Mouse (Mus musculus) myocyte (in vitro differentiated cells): Measurements from ENCODE around the gene Gm1673. TPM values are rescaled to one million over a fixed set of nuclear protein-coding genes. Genes with fewer than 3 reads are reported as not detected.

Experiments used
- H3K27me3 ChIP-seq: one replicate; pipeline ENCODE4 v1.6.1; 2011; ENCODE audit not compliant: control insufficient read depth, insufficient read depth, insufficient read length
- H3K36me3 ChIP-seq: one replicate; pipeline ENCODE4 v1.6.1; 2011; ENCODE audit not compliant: control insufficient read depth, insufficient read depth
- H3K4me2 ChIP-seq: one replicate; pipeline ENCODE4 v1.6.1; 2011; ENCODE audit warnings: low read depth, control low read depth
- H3K4me3 ChIP-seq: one replicate; pipeline ENCODE4 v1.5.1; 2011; ENCODE audit warnings: mild to moderate bottlenecking, control low read depth, moderate library complexity
- H3K79me2 ChIP-seq: one replicate; pipeline ENCODE4 v1.6.1; 2011; ENCODE audit not compliant: control insufficient read depth, insufficient read depth
- H3ac ChIP-seq: one replicate; pipeline ENCODE4 v1.6.1; 2011; ENCODE audit not compliant: control insufficient read depth, insufficient read length
- CEBPB ChIP-seq: IDR thresholded peaks from 2 replicates; pipeline ENCODE4 v1.6.1; 2011; ENCODE audit warnings: mild to moderate bottlenecking, moderate library complexity; ENCODE audit not compliant: poor library complexity, insufficient read depth, severe bottlenecking
- E2F4 ChIP-seq: IDR thresholded peaks from one replicate; pipeline ENCODE4 v1.6.1; 2011; ENCODE audit warnings: mild to moderate bottlenecking, control low read depth, moderate library complexity; ENCODE audit not compliant: insufficient read depth
- MAX ChIP-seq: IDR thresholded peaks from one replicate; pipeline ENCODE4 v1.6.1; 2011; ENCODE audit warnings: low read depth, mild to moderate bottlenecking, control low read depth
- MYOD1 ChIP-seq, 3 experiments: IDR thresholded peaks; one replicate each; pipeline ENCODE4 v1.6.1; 2011; ENCODE audit warnings: control low read depth in 2 of 3, low read depth in 2 of 3, mild to moderate bottlenecking in 2 of 3, moderate library complexity in 1 of 3; ENCODE audit not compliant: insufficient read length in 2 of 3, control insufficient read depth in 1 of 3
- MYOG ChIP-seq, 3 experiments: IDR thresholded peaks; one replicate each; pipeline ENCODE4 v1.6.1; 2011; ENCODE audit warnings: control low read depth in 2 of 3, low read depth in 2 of 3, mild to moderate bottlenecking in 2 of 3; ENCODE audit not compliant: insufficient read length in 2 of 3, control insufficient read depth in 1 of 3, insufficient read depth in 1 of 3
- POLR2A ChIP-seq: IDR thresholded peaks from one replicate; pipeline ENCODE4 v1.6.1; 2011; ENCODE audit warnings: low read depth, mild to moderate bottlenecking, control low read depth, moderate library complexity; ENCODE audit not compliant: insufficient read length
- POLR2AphosphoS2 ChIP-seq: IDR thresholded peaks from one replicate; pipeline ENCODE4 v1.6.1; 2011; ENCODE audit warnings: low read depth, control low read depth; ENCODE audit not compliant: insufficient read length
- REST ChIP-seq: IDR thresholded peaks from one replicate; pipeline ENCODE4 v1.6.1; 2011; ENCODE audit warnings: mild to moderate bottlenecking, control low read depth, moderate library complexity; ENCODE audit not compliant: insufficient read depth, insufficient read length
- SRF ChIP-seq: IDR thresholded peaks from one replicate; pipeline ENCODE4 v1.6.1; 2011; ENCODE audit warnings: low read depth; ENCODE audit not compliant: control insufficient read depth, insufficient read length
- TCF12 ChIP-seq: IDR thresholded peaks from one replicate; pipeline ENCODE4 v1.6.1; 2011; ENCODE audit warnings: mild to moderate bottlenecking, control low read depth; ENCODE audit not compliant: poor library complexity, insufficient read depth, severe bottlenecking
- TCF3 ChIP-seq: IDR thresholded peaks from one replicate; pipeline ENCODE4 v1.6.1; 2011; ENCODE audit warnings: low read depth, control low read depth; ENCODE audit not compliant: insufficient read length
- USF1 ChIP-seq: IDR thresholded peaks from one replicate; pipeline ENCODE4 v1.6.1; 2011; ENCODE audit warnings: low read depth, mild to moderate bottlenecking, control low read depth, moderate library complexity
- polyA plus RNA-seq: library from polyadenylated mRNA; unstranded; fragments of >200 nt; fragmentation: generic; extraction: Trizol; gene quantifications from one replicate; pipeline ENCODE4 v1.2.1, GENCODE M21; 2012; ENCODE audit warnings: missing spikeins

Gm1673 gene
- polyA plus RNA-seq, 1 experiment = 1.9 TPM

- no peak overlapping the region for H3K4me3 ChIP-seq
- TF ChIP-seq MYOG (IDR thresholded peaks at IDR 0.05; ENCODE audit: control insufficient read depth in 1 of 3, insufficient read depth in 1 of 3, insufficient read length in 2 of 3, low read depth in 2 of 3) = no peak
- TF ChIP-seq MAX = no peak
- TF ChIP-seq REST = no peak
- no peak for TF ChIP-seq SRF
- no peak for TF ChIP-seq USF1
- no peak for TF ChIP-seq E2F4
- no peak for TF ChIP-seq POLR2AphosphoS2
- no peak for TF ChIP-seq MYOD1 (IDR thresholded peaks at IDR 0.05; ENCODE audit: control insufficient read depth in 1 of 3, insufficient read length in 2 of 3, low read depth in 2 of 3)
- TF ChIP-seq TCF12 = no peak
- TF ChIP-seq TCF3 = no peak
- H3ac ChIP-seq = no peak overlapping the region
- no peaks in the 10 kb centered on the region for H3K36me3 ChIP-seq
- H3K4me2 ChIP-seq = no peak overlapping the region
- H3K27me3 ChIP-seq = peaks cover 12% of the 10 kb centered on the region
- H3K79me2 ChIP-seq = no peaks in the 10 kb centered on the region
Observed at GRCm38 (mm10) chr5:34014652-34015051, 31.4 kb downstream of the Gm1673 start.

DNA sequence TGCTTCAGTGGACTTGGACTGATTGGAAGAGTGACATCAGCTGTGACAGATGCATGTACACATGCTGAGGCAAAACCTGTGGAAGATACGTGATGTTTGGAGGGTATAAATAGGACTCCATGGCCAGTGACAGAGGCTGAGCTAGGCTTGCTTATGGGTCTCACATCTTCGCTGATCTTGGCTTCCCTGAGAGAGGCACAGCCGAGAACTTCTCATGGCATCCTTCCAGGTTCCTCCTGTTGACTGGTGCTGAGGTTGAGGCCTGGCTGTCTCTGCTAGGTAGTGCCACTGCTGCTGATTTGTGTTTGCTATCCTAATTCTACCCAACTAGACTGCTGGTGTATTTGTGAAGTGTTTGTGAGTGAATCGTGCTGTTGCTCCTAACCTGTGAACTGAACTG is 35.7 kb downstream of the Gm1673 start:
- no peak for TF ChIP-seq MYOG (IDR thresholded peaks at IDR 0.05; ENCODE audit: control insufficient read depth in 1 of 3, insufficient read depth in 1 of 3, insufficient read length in 2 of 3, low read depth in 2 of 3)
- no peak for TF ChIP-seq MAX
- no peak for TF ChIP-seq E2F4
- no peak for TF ChIP-seq POLR2A
- no peak for TF ChIP-seq MYOD1 (IDR thresholded peaks at IDR 0.05; ENCODE audit: control insufficient read depth in 1 of 3, insufficient read length in 2 of 3, low read depth in 2 of 3)
- TF ChIP-seq REST = no peak
- Histone ChIP-seq H3K4me2 (no peak overlapping the region), H3K36me3 (no peaks in the 10 kb centered on the region), H3ac (no peak overlapping the region), H3K27me3 (peaks cover 8% of the 10 kb centered on the region), H3K79me2 (no peaks in the 10 kb centered on the region), H3K4me3 (no peak overlapping the region)

- Histone ChIP-seq H3K36me3 (no peaks in the 10 kb centered on the region), H3K27me3 (no peaks in the 10 kb centered on the region), H3K4me2 (no peak overlapping the region), H3K79me2 (no peaks in the 10 kb centered on the region), H3ac (no peak overlapping the region), H3K4me3 (no peak overlapping the region)
- TF ChIP-seq USF1 = no peak
- no peak for TF ChIP-seq MYOG (IDR thresholded peaks at IDR 0.05; ENCODE audit: control insufficient read depth in 1 of 3, insufficient read depth in 1 of 3, insufficient read length in 2 of 3, low read depth in 2 of 3)
- no peak for TF ChIP-seq TCF3
- no peak for TF ChIP-seq SRF
- no peak for TF ChIP-seq MYOD1 (IDR thresholded peaks at IDR 0.05; ENCODE audit: control insufficient read depth in 1 of 3, insufficient read length in 2 of 3, low read depth in 2 of 3)
- TF ChIP-seq REST = no peak
- no peak for TF ChIP-seq POLR2A
- no peak for TF ChIP-seq E2F4
- TF ChIP-seq MAX = no peak
- TF ChIP-seq CEBPB = no peak
- no peak for TF ChIP-seq POLR2AphosphoS2
- no peak for TF ChIP-seq TCF12
Observed at GRCm38 (mm10) chr5:34030101-34030500, 46.9 kb downstream of the Gm1673 start.

DNA sequence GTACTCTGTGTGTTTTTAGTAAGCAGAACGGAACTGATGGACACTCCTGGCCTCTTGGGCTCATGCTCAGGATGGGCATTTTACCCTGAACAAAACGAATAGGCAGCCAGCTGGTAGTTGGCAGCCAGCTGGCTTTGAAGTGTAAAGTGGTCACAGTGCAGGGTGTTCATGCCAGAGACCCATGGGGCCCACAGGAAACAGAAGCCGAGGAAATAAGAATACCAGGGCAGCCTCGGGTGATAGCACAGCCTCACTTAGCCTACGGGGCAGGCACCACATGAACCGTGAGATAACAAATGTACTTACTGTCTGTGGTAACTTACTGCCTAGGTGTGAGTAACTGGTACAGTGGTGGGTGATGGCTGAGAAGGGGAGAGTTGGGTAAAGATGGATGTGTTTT is 47.8 kb downstream of the Gm1673 start:
- H3K79me2 ChIP-seq = no peaks in the 10 kb centered on the region
- TF ChIP-seq POLR2A (no peak), USF1 (no peak), MYOD1 (IDR thresholded peaks at IDR 0.05; ENCODE audit: control insufficient read depth in 1 of 3, insufficient read length in 2 of 3, low read depth in 2 of 3) (no peak), POLR2AphosphoS2 (no peak)
- no peak overlapping the region for H3K4me3 ChIP-seq
- H3K27me3 ChIP-seq = no peaks in the 10 kb centered on the region
- H3ac ChIP-seq = no peak overlapping the region
- no peaks in the 10 kb centered on the region for H3K36me3 ChIP-seq
- no peak overlapping the region for H3K4me2 ChIP-seq

- H3ac ChIP-seq = no peak overlapping the region
Observed at GRCm38 (mm10) chr5:34032520-34032919, 49.3 kb downstream of the Gm1673 start.

More at GRCm38 (mm10) chr5:34032520-34032919, 49.3 kb downstream of the Gm1673 start:
- H3K79me2 ChIP-seq = no peaks in the 10 kb centered on the region
- H3K27me3 ChIP-seq = no peaks in the 10 kb centered on the region
- no peak overlapping the region for H3K4me3 ChIP-seq
- H3K4me2 ChIP-seq = no peak overlapping the region
- H3K36me3 ChIP-seq = no peaks in the 10 kb centered on the region
- no peak for TF ChIP-seq USF1
- no peak for TF ChIP-seq MYOD1 (IDR thresholded peaks at IDR 0.05; ENCODE audit: control insufficient read depth in 1 of 3, insufficient read length in 2 of 3, low read depth in 2 of 3)
- no peak for TF ChIP-seq SRF
- TF ChIP-seq POLR2AphosphoS2 = no peak
- TF ChIP-seq REST = no peak
- TF ChIP-seq POLR2A = no peak
- TF ChIP-seq CEBPB = no peak
- no peak for TF ChIP-seq TCF3

Other genes with a start within 250 kb of the Gm1673 start
- 29.2 TPM for gene Letm1, start 200.6 kb upstream of the Gm1673 start, polyA plus RNA-seq
- 23.9 TPM for gene Nsd2, start 162.7 kb upstream of the Gm1673 start, polyA plus RNA-seq
- gene Nelfa, start 47.0 kb upstream of the Gm1673 start, polyA plus RNA-seq = 17.1 TPM
- 0.01 TPM for gene Nat8l, start 12.6 kb downstream of the Gm1673 start, polyA plus RNA-seq
- 0.04 TPM for gene Poln, start 186.0 kb downstream of the Gm1673 start, polyA plus RNA-seq
- 3.0 TPM for gene Haus3, start 186.1 kb downstream of the Gm1673 start, polyA plus RNA-seq
- gene Mxd4, start 204.3 kb downstream of the Gm1673 start, polyA plus RNA-seq = 26.4 TPM